Mouse (Mus musculus): Measurements from ENCODE around the gene Parva.
A peak's percentile ranks its signal among the peaks of the same experiment; 100 is the strongest.

The Parva gene

DNA sequence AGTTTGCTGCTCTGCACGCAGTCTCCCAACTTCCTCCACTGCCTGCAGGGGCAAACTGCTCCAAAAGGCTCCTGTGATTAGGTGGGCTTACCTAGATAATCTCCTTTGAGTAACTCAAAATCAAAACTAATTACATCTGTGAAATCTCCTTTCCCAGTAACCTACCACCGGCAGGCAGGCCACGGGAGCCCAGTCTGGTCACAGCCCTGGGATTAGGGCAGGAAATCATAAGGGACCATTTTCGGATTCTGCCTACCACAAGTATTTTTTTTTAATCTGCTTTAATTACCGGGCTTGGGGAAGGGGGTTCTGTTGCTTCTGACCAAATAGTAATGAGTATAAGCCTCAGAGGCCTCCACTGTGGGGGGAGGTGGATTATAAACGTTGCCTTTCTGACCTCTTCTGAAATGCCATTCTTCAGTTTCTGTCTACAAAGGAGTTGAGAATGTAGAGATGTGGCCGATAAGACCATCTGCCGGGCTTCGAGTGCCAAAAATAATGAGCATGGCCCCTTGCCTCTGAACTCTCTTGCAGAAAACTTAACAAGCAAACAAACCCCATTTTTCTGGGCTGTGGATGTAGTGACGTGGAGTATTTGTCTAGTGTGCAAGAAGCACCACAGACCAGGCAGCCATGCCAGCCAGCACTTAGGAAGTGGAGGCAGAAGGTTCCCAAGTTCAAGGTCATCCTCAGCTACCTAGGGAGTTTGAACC, 83.2 kb downstream of the Parva start:
- DNase-seq (ENCODE audit: extremely low read depth, low read depth, low spot score) = no peak

- no peak for DNase-seq (ENCODE audit: extremely low read depth, low read depth, low spot score)
These were observed 84.0 kb downstream of the Parva start for GRCm38 (mm10) chr7:112511309-112511708.

DNA sequence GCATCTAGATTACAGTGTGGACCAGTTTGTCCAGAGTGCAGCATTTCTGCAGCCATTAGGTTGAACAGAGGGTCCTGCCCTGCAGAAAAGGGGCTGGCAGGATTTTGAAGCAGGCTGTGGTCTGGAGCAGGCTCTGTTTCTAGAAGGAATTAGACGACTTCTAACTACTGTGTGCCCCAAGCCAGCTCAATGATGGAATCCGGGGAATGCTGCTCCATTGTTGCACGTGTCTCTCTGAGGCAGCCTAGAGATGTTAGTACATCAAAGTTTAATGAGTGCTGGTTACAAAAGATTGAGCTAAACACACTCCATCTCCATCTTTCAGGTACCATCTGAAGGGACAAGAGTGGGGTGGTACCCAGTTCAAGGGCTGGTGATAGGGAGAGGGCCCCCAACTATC, 85.0 kb downstream of the Parva start:
- DNase-seq (ENCODE audit: extremely low read depth, low read depth, low spot score) = no peak

GRCm38 (mm10) chr7:112512895-112513294, 85.6 kb downstream of the Parva start:
- DNase-seq (ENCODE audit: extremely low read depth, low read depth, low spot score) = no peak

DNA sequence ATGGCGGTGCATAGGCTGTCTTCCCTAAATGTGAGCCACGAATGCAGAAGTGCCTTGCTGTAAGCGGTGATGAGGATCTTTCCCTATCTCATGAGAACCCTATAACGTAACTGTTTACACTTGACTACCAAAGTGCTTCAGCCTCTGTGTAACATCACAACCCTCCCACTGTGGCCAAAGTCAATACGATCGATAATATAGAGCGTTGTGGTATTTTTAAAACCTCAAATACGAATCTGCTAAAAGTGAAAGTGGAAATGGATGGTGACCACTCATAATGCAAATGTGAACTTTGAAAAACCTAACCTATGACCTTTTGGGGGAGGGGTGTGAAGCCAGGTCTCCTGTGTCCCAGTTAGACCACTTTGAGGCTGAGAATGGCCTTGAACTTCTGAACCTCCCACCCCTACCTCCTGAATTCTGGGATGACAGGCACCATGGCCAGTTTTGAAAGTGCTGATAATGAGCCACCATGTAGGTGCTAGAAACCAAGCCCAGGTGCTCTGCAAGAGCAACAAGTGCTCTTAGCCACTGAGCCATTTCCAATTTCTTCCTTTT, 87.4 kb downstream of the Parva start:
- DNase-seq (ENCODE audit: extremely low read depth, low read depth, low spot score) = no peak

DNA sequence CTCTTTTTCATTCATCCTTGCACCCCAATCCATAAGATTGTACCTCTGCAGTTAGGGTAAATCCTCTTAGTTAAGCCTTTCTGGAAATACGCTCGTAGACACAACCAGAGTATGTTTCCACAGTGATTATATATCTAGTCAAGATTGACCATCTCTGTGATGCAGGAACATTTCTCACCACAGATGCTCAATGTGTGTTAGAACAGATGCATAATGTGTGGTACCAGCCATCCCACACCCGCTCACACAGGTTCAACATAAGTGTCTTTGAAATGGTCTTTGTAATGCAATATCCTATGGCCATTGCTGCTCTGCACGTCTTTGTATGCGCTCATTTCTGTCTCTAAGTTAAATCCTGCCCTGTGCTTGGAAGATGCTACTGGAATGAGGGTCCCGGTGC, 98.2 kb downstream of the Parva start:
- DNase-seq (ENCODE audit: extremely low read depth, low read depth, low spot score) = no peak

- no peak for DNase-seq (ENCODE audit: extremely low read depth, low read depth, low spot score)
These were observed 98.9 kb downstream of the Parva start for GRCm38 (mm10) chr7:112526226-112526625.

- DNase-seq (ENCODE audit: extremely low read depth, low read depth, low spot score) = no peak
These were observed 99.9 kb downstream of the Parva start for GRCm38 (mm10) chr7:112527230-112527629.

DNA sequence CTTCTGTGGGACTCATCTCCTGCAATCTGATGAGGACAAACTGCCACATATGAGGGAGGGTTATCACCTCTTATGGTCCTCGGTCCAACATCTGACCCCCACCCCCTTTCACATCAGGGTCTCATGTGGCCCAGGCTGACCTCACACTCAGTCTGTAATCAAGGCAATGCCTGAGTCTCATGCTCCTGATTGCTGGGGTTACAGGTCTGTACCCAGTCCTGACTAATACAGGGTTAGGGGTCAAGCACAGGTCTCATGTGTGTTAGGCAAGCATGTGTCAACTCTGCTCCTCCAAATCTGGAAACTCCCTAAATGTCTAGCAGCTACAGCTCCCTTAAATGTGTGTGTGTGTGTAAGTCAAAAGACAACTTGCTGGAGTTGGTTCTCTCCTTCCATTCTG, 100.8 kb downstream of the Parva start:
- no peak for DNase-seq (ENCODE audit: extremely low read depth, low read depth, low spot score)

- DNase-seq (ENCODE audit: extremely low read depth, low read depth, low spot score) = no peak
These were observed 101.5 kb downstream of the Parva start for GRCm38 (mm10) chr7:112528582-112529360.

- no peak for DNase-seq (ENCODE audit: extremely low read depth, low read depth, low spot score)
These were observed 103.6 kb downstream of the Parva start for GRCm38 (mm10) chr7:112530924-112531323.

DNA sequence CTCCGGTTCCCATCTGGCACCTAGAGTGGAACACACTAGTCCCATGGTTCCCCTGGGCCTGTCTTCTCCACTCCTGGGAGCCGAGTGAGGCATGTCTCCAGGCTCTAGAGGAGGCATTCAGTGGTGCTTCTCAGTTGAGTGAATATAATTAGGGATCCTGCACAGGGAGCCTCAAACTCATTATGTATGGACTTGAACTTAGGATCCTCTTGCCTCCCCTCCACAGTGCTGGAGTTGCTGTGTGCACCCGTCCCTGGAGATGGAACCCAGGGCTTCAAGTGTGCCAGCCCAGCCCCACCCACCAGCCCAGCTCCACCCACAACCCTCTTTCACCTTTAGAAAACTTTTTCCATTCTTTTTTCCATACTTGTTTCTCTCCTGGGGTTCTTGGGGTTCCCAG, 106.8 kb downstream of the Parva start:
- no peak for DNase-seq (ENCODE audit: extremely low read depth, low read depth, low spot score)

- DNase-seq (ENCODE audit: extremely low read depth, low read depth, low spot score) = no peak
These were observed 108.2 kb downstream of the Parva start for GRCm38 (mm10) chr7:112535408-112535921.

- DNase-seq (ENCODE audit: extremely low read depth, low read depth, low spot score) = no peak
These were observed 121.8 kb downstream of the Parva start for GRCm38 (mm10) chr7:112549136-112549535.

DNA sequence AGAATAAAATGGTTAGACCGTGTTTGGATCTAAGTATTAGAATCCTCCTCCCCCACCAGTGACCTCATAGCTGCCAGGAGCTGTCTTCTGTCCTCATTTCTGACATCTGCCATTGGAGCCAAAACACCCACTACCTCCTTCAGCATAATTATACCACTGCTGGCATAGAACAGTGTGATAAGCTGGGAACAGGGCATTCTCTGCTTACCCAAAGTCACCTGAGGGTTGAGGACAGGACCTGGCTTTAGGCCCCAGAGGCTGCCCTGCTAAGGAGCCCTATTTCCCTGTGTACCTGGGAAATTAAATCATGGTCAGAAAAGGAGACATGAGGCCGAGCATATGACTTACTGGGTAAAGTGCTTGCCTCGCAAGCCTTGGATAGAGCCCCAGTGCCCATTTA, 134.2 kb downstream of the Parva start:
- DNase-seq (ENCODE audit: extremely low read depth, low read depth, low spot score) = peak; percentile 14

GRCm38 (mm10) chr7:112567004-112567403, 139.7 kb downstream of the Parva start:
- no peak for DNase-seq (ENCODE audit: extremely low read depth, low read depth, low spot score)

DNA sequence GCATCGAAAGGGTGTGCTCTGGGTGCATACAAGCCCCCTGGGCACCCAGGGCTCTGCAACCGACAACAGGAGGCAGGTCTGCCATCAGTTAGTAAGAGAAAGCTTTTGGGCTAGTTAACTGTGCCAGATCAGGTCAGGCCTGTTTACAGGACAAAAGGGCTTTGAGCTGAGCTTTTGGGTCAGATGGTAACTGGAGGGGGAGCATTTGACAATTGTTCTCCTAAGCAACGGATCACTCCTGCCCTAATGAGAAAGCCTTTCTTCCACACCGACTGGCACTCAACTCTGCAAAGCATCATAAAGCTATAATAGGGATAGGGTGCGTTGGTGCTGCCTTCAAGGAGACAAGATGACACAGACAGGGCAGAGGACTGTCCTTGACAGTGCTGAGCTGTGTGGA, 141.7 kb downstream of the Parva start:
- DNase-seq (ENCODE audit: extremely low read depth, low read depth, low spot score) = no peak

DNA sequence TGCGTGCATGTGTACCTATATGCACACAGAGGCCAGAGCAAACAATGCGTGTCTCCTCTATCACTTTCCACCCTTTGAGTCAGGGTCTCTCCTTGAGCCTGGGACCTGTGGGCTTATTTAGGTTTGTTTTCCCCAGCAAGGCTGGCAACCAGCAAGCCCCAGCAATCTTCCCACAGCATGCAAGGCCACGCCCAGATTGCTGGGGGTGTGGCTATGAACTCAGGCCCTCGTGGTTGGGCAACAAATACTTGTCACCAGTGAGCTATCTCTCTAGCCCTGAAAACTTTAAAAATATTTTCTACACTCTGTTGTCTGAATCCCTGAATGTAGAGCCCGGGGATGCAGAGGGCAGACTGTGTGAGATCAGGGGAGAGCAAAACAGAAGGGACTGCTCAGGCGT, 154.3 kb downstream of the Parva start:
- DNase-seq (ENCODE audit: extremely low read depth, low read depth, low spot score) = no peak

GRCm38 (mm10) chr7:112582882-112583405, 155.6 kb downstream of the Parva start:
- no peak for DNase-seq (ENCODE audit: extremely low read depth, low read depth, low spot score)

DNA sequence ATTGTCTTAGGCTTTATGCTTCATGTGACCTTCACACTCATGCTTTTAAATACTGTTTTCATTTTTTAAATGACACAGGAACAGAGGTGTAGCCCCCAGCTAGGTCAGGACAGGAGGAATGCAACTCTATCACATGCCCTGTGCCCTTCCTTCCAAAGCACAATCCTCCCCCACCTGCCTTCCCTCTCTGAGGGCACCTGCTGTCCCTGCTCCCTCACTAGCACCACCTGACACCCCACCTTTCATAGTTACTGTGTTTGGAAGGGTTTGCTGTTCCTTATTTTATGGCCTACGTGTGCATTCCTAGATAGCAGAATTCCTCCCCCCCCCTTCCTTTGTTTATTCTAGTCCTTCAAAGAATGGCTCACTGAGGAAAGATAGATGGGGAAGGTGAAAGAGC, 160.1 kb downstream of the Parva start:
- no peak for DNase-seq (ENCODE audit: extremely low read depth, low read depth, low spot score)

DNA sequence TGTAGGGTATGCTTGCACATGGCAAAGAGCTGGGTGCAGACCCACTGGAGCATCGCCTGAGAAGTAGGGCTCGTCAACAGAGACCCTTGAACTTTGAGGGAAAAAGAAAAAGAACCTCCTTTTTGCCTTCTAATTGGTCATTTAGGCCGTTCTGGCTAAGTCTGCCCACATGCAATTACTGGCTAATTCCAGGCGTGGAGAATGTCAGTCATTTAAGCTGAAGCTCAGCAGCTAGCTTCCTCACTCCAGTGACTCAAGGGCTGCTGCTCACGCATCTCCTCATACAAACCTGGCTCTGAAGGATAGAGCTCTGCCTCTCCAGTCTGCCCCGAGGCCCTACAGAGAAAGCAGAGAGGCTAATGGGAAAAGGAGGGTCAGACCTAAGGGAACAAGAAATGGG, 162.2 kb downstream of the Parva start:
- DNase-seq (ENCODE audit: extremely low read depth, low read depth, low spot score) = no peak

- DNase-seq (ENCODE audit: extremely low read depth, low read depth, low spot score) = no peak
These were observed 166.3 kb downstream of the Parva start for GRCm38 (mm10) chr7:112593586-112593985.

All from fat pad, adult 2 months (tissue).